Mouse (Mus musculus): ENCODE data around the gene Rgs10.
A peak's percentile ranks its signal among the peaks of the same experiment; 100 is the strongest.
"Not testable (repeated sequence)": the region's sequence is repeated elsewhere in the genome, so short reads cannot be mapped to it uniquely, and the experiment has no call there.

The Rgs10 gene

DNA sequence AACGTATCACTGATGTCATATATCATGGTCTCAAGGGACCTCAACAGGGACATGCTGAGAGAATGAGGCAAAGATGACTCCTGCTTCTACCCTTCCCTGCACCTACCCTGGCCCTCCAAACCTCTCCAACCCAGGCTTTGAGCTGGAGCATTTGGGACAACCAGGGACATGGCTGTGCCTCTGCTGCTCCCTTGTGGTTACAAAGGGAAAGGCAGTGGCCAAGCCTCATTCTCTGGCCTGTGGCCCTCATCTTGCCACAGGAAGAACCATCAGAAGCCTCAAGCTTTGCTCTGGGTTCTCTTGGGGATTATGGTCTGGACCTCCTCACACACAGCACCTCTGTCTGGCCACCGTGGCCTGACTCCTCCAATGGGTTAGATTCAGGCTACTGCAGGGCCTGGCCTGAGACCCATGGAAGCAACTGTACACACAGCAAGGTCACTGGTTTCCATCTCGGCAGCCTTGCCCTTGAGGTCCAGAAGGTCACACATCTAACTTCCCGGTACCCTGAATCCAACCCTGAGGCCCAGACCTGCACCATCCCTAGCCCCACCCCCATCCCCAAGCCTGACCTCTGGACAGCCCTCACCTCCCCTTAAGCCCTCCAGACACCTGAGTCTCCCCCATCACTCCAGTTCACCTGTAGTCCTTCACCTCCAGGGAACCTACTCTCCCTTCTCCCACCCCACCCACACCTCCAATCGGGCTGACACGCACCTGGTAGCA is 73.5 kb downstream of the Rgs10 start:
- DNase-seq (ENCODE audit: low spot score in 2 of 2), result peak; percentile 73 to 74

- no peak for DNase-seq (ENCODE audit: low spot score in 2 of 2)
Observed at GRCm38 (mm10) chr7:128344488-128344887, 74.1 kb downstream of the Rgs10 start.

DNA sequence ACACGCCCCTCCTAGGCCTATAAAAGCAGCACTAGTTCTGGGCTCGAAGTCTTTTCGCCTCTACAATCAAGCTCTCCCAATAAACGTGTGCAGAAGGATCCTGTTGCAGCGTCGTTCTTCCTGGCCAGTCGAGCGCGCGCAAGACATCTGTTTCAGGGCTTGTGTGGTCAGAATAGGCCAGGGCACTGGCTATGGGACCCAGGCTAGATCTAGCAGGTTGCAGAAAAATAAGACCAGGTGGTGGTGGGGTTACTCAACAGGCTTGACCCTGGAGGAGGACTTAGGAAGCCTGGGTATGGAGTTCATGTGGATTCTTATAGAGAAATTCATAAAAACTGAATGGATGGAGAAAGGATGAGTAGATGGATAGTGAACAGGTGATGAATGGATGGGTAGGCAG is 75.9 kb downstream of the Rgs10 start:
- DNase-seq (ENCODE audit: low spot score in 2 of 2), result not testable (repeated sequence)

DNA sequence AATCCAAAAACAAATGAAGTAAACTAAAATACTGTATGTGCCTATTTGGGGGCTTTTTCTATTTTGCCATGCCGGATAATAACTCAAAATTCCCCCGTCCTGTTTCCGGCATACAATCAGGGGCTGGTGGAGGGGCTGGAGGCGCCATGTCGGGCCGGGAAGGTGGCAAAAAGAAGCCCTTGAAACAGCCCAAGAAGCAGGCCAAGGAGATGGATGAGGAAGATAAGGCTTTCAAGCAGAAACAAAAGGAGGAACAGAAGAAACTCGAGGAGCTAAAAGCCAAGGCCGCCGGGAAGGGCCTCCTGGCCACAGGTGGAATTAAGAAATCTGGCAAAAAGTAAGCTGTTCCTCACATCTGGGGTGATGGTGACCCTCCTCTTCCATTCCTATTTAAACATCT is 78.2 kb downstream of the Rgs10 start:
- DNase-seq (ENCODE audit: low spot score in 2 of 2), result not testable (repeated sequence)

GRCm38 (mm10) chr7:128332896-128333295 is 85.7 kb downstream of the Rgs10 start:
- DNase-seq (ENCODE audit: low spot score in 2 of 2), result no peak

DNA sequence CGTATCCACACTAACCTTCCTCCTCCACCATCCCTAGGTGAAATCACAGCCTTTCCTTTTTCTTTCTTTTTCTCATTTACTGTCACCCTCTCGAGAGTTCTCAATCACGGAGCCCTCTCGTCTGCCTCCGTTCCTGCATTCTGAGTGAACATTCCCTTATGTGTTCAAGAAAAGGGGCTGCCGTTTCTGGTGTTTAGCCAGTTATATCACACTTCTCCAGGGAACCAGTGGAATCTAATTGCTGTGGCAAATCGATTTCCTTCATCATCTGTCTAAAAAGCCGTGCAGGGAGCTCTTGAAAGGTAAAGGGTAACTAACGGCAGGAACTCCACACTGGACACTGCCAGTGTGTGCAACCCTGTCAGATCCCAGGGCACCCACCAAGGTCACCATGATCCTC is 87.6 kb downstream of the Rgs10 start:
- no peak for DNase-seq (ENCODE audit: low spot score in 2 of 2)

DNA sequence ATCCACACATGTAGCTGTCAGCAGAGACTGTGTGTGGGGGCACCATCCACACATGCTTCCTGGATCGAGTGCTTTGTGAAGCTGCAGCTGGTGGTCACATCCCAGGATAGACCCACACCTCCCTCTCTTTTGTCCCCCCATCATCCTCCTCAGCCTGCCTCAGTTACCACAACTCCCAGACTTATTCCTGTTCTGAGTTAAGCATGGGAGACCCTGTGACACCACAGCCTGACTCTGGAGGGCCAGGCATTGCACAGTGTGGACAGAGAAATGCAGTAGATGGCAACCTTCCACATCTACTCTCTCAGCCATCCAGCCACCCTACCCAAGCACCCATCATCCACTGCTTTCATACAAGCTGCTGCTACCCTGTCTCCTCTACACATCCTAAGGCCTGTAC is 93.6 kb downstream of the Rgs10 start:
- DNase-seq (ENCODE audit: low spot score in 2 of 2), result no peak
